Mouse (Mus musculus): ENCODE data around the gene Muc5b.

Gene Muc5b

DNA sequence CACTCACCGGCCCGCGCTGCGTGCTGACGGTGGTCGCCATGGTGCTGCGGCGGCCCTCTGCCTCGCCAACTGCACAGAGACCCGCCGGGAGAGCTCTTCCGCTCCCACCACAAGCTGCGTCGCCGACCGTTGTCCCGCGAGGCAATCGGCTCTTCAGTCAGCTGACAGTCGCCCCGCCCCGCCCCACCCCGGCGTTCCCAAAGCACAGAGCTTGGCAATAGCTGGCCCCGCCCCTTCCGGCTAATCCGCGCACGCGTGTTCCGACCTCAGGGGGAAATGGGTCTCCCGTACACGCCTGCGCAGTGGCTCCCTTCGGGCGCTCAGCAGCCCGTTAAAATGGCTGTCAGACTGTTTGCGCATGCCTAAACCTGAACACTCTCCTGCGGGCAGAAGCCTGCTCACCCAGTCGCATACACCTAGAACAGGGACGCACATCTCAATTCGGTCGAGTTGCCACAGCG is 63.4 kb downstream of the Muc5b start:
- peak; percentile 99 for DNase-seq (ENCODE audit: low spot score in 2 of 2)

DNA sequence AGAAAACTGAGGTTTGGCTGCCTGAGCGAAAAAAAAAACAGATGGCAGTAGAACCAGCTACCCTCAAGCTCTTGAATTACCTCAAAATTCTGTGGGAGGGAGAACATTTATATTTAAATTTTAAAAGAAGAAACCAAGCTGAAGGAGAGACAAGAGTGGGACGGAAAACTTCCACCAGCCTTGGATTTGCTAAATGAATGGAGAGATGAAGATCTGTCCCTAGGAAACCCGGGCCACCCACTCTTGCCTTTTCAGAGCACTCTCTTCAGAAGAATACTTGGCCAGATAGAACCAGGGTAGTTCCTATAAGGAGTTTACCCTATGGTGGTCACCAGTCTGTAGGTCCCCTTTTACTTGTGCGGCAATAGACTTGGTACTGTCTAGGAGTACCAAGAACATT is 63.9 kb downstream of the Muc5b start:
- peak; percentile 62 to 69 for DNase-seq (ENCODE audit: low spot score in 2 of 2)

DNA sequence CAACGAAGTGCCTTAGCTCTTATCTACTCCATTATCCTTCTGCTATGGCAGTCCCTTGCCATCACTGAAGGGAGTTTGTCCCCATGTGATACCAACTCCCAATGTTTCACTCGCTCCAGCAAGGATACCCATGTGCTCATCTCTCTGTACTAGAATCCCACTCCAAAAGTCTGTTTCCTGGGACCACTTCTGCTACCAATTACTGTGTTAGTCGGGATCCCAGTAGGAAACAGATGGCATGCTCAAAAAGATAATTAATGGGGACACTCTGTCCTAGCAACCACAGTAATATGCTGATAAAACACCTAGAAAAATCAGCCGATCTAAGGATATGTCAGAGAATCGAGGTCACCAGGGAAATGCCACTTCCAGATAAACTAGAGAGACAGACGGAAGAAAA is 69.7 kb downstream of the Muc5b start:
- no peak for DNase-seq (ENCODE audit: low spot score in 2 of 2)

DNA sequence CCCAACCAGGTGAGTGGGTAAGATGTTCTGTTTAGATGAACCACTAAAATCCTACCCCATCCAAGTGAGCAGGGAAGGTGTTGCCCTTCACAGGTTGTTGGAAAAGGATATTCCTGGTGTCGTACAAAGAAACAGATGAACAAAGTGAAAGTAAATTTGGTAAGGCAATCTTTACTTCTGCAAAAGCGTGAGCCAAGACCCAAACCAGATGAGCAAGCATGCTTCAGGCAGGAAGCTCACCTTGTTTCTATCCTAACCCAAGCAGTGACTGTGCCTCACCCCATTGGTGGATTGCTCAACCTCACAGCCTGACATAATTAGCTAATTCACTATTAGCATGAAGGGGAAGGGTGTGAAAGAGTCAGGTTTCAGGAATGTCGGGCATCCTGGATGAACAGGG is 72.4 kb downstream of the Muc5b start:
- no peak for DNase-seq (ENCODE audit: low spot score in 2 of 2)

DNA sequence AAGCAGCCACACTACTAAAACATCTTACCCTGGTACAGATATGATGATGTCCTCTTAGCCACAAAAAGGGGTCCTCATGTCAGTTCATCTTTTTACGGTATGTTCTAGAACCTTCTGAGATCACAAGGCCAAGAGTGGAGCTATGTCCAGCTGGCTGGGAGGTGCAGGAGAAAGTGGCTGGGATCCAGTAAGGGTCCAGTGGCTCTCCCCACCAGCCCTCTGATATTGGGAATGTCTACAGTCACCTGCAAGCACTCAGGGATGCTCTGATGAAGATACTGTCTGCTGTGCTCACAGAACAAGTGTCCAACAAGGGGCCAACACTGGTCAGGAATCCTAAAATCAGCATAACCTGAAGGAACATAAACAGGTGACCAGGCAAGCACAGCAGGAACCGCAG is 79.5 kb downstream of the Muc5b start, which contains the start of gene Tollip:
Tollip (minus strand) TSS at position 101 of the 400 bp plus-strand sequence.
- no peak for DNase-seq (ENCODE audit: low spot score in 2 of 2)
